Mouse (Mus musculus) embryonic facial prominence, embryonic 12.5 days (tissue): ENCODE results near the gene Hnrnpll. TPM values are rescaled to one million over a fixed set of nuclear protein-coding genes. Genes with fewer than 3 reads are reported as not detected.
A peak's percentile ranks its signal among the peaks of the same experiment; 100 is the strongest.

Experiments
- ATAC-seq: fragments of 200-750 bp; cut with Nextera tagmentation; 2 replicates; pipeline ENCODE4 v1.8.0; 2017; ENCODE audit not compliant: insufficient number of reproducible peaks, insufficient read depth, low FRiP score, low TSS enrichment
- H3K27ac ChIP-seq: fragments of 300-500 bp; sonication (generic); 2 replicates; pipeline ENCODE4 v1.5.1; 2016; ENCODE audit warnings: mild to moderate bottlenecking
- H3K27me3 ChIP-seq: fragments of 300-500 bp; sonication (generic); 2 replicates; pipeline ENCODE4 v1.6.1; 2016; ENCODE audit warnings: mild to moderate bottlenecking, moderate library complexity
- H3K36me3 ChIP-seq: fragments of 300-500 bp; sonication (generic); 2 replicates; pipeline ENCODE4 v1.6.1; 2016; ENCODE audit warnings: mild to moderate bottlenecking
- H3K4me1 ChIP-seq: fragments of 300-500 bp; sonication (generic); 2 replicates; pipeline ENCODE4 v1.6.1; 2016
- H3K4me2 ChIP-seq: fragments of 300-500 bp; sonication (generic); replicated peaks from 2 replicates; pipeline ENCODE4 v1.6.1; 2016; ENCODE audit warnings: mild to moderate bottlenecking, moderate library complexity
- H3K4me3 ChIP-seq: fragments of 300-500 bp; sonication (generic); 2 replicates; pipeline ENCODE4 v1.5.1; 2016; ENCODE audit warnings: mild to moderate bottlenecking
- H3K9ac ChIP-seq: fragments of 300-500 bp; sonication (generic); 2 replicates; pipeline ENCODE4 v1.6.1; 2016; ENCODE audit warnings: mild to moderate bottlenecking, moderate library complexity
- H3K9me3 ChIP-seq: fragments of 300-500 bp; sonication (generic); 2 replicates; pipeline ENCODE4 v1.6.1; 2016; ENCODE audit warnings: mild to moderate bottlenecking, moderate library complexity
- WGBS: fragments of 180-500 bp; shearing (Covaris S2); methylation state at CpG from one replicate; pipeline ENCODE4 v1.1.7; 2016; 5-methylcytosine and 5-hydroxymethylcytosine counted together
- polyA plus RNA-seq: library from polyadenylated mRNA; unstranded; fragments of >200 nt; fragmentation: Nextera tagmentation; extraction: Ambion mirVana; gene quantifications from 2 replicates; pipeline ENCODE4 v1.2.1, GENCODE M21; 2016

Hnrnpll gene
- polyA plus RNA-seq, 1 experiment from 2014 or later: 109 TPM

DNA sequence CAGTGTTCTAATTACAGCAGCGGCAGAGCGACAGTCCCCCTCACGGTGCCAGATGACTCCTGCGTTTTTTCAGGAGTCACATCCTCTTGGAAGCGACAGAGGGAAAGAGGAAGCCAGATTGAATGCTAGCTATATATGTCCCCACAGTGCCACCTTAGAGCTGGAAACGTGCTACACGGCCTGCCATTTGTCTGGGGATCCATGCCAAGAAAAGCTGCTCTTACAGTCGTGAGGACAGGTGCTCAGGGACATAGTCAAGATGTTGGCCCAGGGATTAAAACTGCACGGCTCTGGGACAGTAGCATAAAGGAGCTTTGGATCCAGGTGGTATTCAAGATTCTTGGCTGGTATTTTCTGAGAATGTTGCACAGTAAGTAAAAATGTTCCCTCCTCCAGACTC is 22.3 kb upstream of the Hnrnpll start:
- H3K9me3 ChIP-seq: no peaks in the 10 kb centered on the region
- no peaks in the 10 kb centered on the region for H3K27me3 ChIP-seq
- H3K36me3 ChIP-seq: no peaks in the 10 kb centered on the region
- no peak overlapping the region for H3K9ac ChIP-seq
- H3K4me2 ChIP-seq: no peak overlapping the region
- no peak overlapping the region for H3K4me3 ChIP-seq
- H3K27ac ChIP-seq: no peak overlapping the region
- no peaks in the 10 kb centered on the region for H3K4me1 ChIP-seq
- ATAC-seq: no peak
- WGBS: 75% methylated on average over 9 of the region's 9 CpGs

DNA sequence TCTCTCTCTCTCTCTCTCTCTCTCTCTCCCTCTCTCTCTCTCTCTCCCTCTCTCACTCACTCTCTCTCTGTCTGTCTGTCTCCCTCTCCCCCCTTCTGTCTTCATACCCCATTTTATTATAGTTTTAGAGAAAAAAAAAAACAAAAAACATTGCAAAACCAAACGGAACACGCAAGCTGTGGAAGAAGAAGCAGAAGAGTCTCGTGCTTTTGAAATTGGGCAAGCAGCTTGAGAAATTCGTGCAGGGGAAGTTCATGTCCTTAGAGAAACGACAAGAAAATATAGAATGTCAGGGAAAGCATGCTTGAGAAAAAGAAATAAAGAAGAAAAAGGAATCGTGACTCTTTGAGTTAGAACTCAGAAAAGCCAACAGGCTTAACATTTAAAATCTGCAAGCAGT is 21.1 kb upstream of the Hnrnpll start:
- Histone ChIP-seq H3K4me1 (no peaks in the 10 kb centered on the region), H3K9me3 (no peaks in the 10 kb centered on the region), H3K4me2 (no peak overlapping the region), H3K27me3 (no peaks in the 10 kb centered on the region), H3K27ac (no peak overlapping the region), H3K4me3 (no peak overlapping the region), H3K9ac (no peak overlapping the region), H3K36me3 (no peaks in the 10 kb centered on the region)
- 67% methylated on average over 6 of the region's 6 CpGs for WGBS
- ATAC-seq: no peak

DNA sequence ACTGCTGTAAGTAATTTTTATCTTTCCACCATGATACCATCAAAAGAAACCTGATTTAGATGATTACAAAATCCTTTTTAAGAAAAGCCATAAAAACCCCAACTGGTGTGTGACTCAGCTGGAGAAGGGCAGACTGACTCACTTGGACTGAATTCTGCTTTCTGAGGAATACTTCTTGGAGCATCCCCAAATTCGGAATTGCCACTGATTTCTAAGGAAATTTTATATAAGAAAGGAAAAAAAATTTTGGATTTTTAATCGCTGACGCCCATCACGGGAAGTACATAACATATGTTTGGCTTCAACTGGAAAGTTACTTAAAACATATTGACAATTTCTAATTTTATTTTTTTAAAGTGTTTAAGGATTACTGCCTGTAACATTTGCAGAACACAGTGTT is 16.6 kb upstream of the Hnrnpll start:
- WGBS: 86% methylated on average over 4 of the region's 4 CpGs

DNA sequence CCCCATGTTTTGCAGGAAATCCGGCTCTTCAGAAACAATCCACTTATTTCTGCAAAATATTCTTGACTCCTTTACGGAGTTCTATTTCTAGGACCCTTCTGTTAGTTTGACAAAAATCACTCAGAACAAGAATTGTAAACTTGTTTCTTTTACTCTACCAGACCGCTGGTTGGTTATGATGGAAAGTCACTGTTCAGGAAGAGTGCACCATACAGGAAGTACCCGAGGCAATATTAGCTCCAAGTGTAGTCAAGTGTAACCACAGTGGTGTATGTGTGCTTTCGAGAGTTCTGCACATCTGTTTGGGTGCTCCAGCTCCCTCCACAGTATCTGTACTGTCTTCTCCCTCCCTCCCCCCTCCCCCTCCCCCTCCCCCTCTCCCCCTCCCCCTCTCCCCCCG is 5.1 kb upstream of the Hnrnpll start:
- Histone ChIP-seq H3K4me3 (no peak overlapping the region), H3K4me1 (peaks cover 4% of the 10 kb centered on the region; the same call in 1 of the 2 replicates), H3K27me3 (no peaks in the 10 kb centered on the region), H3K9me3 (no peaks in the 10 kb centered on the region), H3K27ac (no peak overlapping the region), H3K36me3 (no peaks in the 10 kb centered on the region), H3K4me2 (no peak overlapping the region), H3K9ac (no peak overlapping the region)
- WGBS: 75% methylated on average over 5 of the region's 6 CpGs
- ATAC-seq: no peak

More for the DNA sequence above, 16.6 kb upstream of the Hnrnpll start:
- Histone ChIP-seq H3K27ac (no peak overlapping the region), H3K4me1 (no peaks in the 10 kb centered on the region), H3K4me3 (no peak overlapping the region), H3K4me2 (no peak overlapping the region), H3K36me3 (no peaks in the 10 kb centered on the region), H3K9me3 (no peaks in the 10 kb centered on the region), H3K27me3 (no peaks in the 10 kb centered on the region), H3K9ac (no peak overlapping the region)
- ATAC-seq: no peak

DNA sequence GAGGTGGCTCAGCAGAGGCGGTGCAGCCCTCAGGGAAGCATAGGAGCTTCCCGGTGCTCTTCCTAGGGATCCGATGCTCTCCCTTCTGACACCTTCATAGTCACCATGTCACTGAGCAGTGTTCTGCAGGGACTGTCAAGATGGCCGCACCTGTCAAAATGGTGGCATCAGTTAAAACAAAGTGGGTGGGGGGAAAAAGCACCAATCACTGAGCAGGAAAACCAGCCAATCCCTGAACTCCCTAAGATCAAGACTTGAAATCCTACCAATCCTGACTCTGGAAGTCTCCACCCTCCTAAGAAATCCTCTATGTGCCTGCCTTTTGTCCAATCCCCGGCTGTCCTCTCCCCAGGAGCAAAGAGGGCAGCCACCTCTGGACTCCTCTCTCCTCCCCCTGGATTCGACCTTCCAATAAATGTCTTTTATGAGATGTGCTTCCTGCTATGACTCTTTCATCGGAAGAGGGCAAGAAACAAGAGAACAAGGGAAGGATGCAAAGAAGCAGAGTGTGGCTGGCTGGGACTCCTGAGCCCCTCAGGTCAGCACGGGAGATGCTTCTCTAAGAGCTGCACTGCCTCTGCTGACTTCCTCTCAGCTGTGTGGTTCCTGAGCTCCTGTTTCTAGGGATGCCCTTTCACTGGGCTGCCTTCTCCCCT is 1.8 kb upstream of the Hnrnpll start:
- no peak overlapping the region for H3K9ac ChIP-seq
- peaks cover 12% of the 10 kb centered on the region for H3K4me1 ChIP-seq
- H3K36me3 ChIP-seq: no peaks in the 10 kb centered on the region
- no peak overlapping the region for H3K4me2 ChIP-seq
- H3K27ac ChIP-seq: no peak overlapping the region
- H3K9me3 ChIP-seq: no peaks in the 10 kb centered on the region
- H3K27me3 ChIP-seq: no peaks in the 10 kb centered on the region
- no peak for ATAC-seq
- 75% methylated on average over 8 of the region's 8 CpGs for WGBS
- no peak overlapping the region for H3K4me3 ChIP-seq

DNA sequence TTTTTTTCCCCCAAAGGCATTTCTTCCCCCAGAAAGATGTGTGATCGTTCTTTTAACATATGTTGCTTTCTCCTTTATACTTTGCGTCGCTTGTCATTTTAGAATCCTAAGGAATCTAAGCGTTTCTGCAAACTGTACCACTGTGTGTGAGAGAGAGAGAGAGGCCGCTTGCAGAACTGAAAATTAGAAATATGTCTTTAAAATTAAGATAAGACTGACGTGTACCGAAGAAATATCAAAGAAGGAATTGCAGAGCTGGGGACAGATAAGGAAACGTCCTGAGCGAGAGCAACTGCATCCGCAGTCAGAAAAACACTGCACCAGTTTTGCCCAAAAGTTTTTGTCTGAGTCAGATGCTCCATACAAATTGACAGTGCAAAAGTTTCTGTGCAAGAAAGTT is 1.3 kb upstream of the Hnrnpll start:
- H3K4me3 ChIP-seq: no peak overlapping the region
- H3K27ac ChIP-seq: no peak overlapping the region
- 0 out of 2 replicates have a peak overlapping the region, but pooled peaks have one; percentile 50 for H3K9ac ChIP-seq
- no peaks in the 10 kb centered on the region for H3K27me3 ChIP-seq
- H3K4me1 ChIP-seq: peaks cover 13% of the 10 kb centered on the region
- no peak for ATAC-seq
- WGBS: 82% methylated on average over 10 of the region's 10 CpGs
- H3K36me3 ChIP-seq: no peaks in the 10 kb centered on the region
- no peaks in the 10 kb centered on the region for H3K9me3 ChIP-seq
- peak overlapping the region; percentile 62 for H3K4me2 ChIP-seq

DNA sequence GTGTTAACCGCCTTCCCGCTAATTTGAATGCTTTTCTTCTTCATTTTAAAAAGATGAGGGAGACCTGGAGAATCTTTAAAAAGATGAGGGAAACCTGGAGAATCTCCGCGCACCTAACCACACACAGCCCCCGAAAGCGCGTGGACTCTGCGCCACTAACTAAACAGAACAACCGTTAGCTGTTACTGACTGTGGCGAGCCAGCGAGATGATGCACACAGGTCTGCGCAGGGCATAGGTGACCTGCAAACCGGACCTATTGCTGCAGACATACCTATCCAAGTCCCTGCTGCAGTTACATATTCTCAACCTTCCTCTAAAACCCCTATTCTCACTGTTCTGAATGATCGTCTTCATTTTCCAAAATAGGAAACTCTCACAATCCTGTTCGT is 481 bp upstream of the Hnrnpll start:
- H3K27ac ChIP-seq: peak overlapping the region; percentile 99
- peaks cover 15% of the 10 kb centered on the region for H3K4me1 ChIP-seq
- peak overlapping the region; percentile 80 for H3K4me3 ChIP-seq
- 2% methylated on average over 15 of the region's 15 CpGs for WGBS
- H3K36me3 ChIP-seq: no peaks in the 10 kb centered on the region
- H3K4me2 ChIP-seq: peak overlapping the region; percentile 62
- no peak for ATAC-seq
- no peaks in the 10 kb centered on the region for H3K9me3 ChIP-seq
- H3K9ac ChIP-seq: peak overlapping the region; percentile 50
- H3K27me3 ChIP-seq: no peaks in the 10 kb centered on the region

DNA sequence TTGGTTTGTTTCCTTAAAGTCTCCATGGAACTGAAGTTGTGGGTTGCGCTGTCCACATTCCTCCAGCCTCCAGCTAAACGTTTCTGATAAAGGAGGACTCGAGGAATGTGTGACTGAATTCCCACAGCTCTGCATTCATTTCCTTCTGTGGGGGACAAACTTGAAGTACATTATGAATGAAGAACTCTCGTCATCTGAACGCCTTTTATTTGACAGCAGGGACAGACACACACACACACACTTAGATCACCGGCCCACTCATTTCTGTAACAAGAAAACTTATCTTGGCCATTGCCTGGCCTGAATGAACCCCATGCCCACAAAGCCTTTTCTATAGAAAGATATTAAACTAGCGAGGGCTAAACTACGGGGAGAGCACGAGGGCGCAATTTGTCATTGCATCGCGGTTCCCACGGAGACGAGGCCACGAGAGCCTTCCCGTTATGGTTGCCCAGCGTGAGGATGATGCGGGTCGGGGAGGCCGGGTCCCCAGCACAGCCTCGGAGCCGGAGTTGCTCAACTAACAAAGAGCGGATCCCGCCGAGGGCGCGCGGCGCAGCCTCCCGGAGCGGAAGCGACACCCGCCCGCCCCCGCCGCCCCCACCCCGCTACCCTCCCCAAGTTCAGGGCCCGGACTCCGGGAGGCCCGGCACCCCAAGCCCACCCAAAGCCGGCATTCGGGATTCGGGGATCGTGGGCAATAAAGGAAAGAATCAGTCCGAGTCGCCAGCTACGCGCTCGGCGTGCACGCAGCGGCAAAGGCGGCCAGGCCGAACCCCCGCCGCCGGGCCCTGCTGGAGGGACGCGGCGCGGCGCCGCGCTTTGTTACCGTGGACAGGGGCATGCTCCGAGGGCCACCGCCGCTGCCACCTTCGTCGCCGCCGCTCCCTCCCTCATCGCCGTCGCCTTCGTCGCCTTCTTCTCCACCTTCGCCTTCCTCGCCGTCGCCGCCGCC is 1.0 kb downstream of the Hnrnpll start:
- Histone ChIP-seq H3K9me3 (no peaks in the 10 kb centered on the region), H3K4me3 (peak overlapping the region; percentile 80), H3K9ac (peak overlapping the region; percentile 99), H3K4me2 (peak overlapping the region; percentile 70), H3K27ac (peak overlapping the region; percentile 99), H3K27me3 (no peaks in the 10 kb centered on the region), H3K4me1 (peaks cover 15% of the 10 kb centered on the region), H3K36me3 (no peaks in the 10 kb centered on the region)
- peak; percentile 13; the same call in 1 of the 2 replicates for ATAC-seq
- WGBS: under 1% methylated on average over 83 of the region's 83 CpGs

DNA sequence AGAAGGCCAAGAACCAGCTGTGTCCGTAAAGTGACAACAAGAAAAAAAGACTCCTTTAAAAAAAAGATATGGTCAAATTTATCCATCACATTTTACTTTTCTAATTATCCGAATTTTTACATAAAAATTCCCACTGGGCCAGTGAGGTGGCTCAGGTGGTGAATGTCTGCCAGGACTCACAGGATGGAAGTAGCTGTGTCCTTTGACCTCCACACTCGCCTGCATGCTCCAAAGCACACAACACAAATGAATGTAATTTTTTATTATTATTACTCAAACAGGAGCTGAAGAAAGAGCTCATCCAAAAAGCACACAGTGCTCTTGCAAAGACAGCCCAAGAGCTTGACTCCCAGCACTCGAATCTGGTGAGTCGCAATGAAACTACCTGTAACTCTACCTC is 2.0 kb downstream of the Hnrnpll start:
- peak overlapping the region; percentile 80 for H3K4me3 ChIP-seq
- H3K27me3 ChIP-seq: no peaks in the 10 kb centered on the region
- H3K27ac ChIP-seq: no peak overlapping the region
- no peaks in the 10 kb centered on the region for H3K36me3 ChIP-seq
- peaks cover 15% of the 10 kb centered on the region for H3K4me1 ChIP-seq
- 12% methylated on average over 5 of the region's 5 CpGs for whole genome bisulfite sequencing
- H3K9ac ChIP-seq: peak overlapping the region; percentile 99
- no peak for ATAC-seq
- H3K4me2 ChIP-seq: peak overlapping the region; percentile 70
- no peaks in the 10 kb centered on the region for H3K9me3 ChIP-seq

DNA sequence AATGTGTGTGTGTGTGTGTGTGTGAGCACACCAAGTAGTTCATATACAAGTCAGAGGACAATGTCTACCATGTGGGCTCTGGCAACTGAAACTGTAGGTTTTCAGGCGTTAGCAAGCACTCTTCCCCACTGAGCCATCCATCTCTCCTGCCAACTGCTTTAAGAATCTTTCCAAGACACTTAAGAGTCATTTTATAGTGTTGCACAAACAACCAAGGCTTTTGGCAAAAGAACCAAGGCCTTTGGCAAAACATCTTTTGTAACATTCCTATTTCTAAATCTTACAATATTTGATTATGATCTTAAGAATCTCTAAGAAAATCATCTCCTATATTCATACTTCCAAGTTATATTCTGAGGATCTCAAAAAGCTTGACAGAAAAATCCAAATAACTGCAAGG is 2.4 kb downstream of the Hnrnpll start:
- no peaks in the 10 kb centered on the region for H3K36me3 ChIP-seq
- H3K4me1 ChIP-seq: peaks cover 17% of the 10 kb centered on the region
- H3K4me3 ChIP-seq: peak overlapping the region; percentile 80
- peak overlapping the region; percentile 70 for H3K4me2 ChIP-seq
- no peak overlapping the region for H3K27ac ChIP-seq
- no peaks in the 10 kb centered on the region for H3K27me3 ChIP-seq
- no peak for ATAC-seq
- 0 out of 2 replicates have a peak overlapping the region, but pooled peaks have one; percentile 99 for H3K9ac ChIP-seq
- 10% methylated on average over 1 of the region's 1 CpGs for WGBS
- no peaks in the 10 kb centered on the region for H3K9me3 ChIP-seq

DNA sequence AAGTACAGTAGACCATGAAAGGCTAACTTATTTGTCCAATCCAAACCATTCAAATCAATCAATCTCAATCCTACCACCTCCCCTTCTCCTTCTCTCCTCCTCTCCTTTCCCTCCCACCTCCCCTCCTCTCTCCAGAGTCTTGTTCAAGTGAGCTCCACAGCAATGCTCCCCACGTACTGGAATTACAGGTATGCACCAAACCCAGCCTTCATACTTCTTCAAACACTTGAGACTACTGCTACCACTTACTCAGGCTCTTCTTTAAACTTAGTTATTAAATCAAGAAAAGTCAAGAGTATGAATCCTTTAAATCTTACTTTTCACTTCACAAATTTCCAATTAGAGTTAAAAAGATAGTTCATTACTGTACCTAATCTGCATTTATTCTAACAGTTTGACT is 3.6 kb downstream of the Hnrnpll start:
- 30% methylated on average over 1 of the region's 1 CpGs for WGBS
- H3K27ac ChIP-seq: no peak overlapping the region
- H3K36me3 ChIP-seq: 0 out of 2 replicates have a peak, but pooled peaks cover 3% of the 10 kb centered on the region
- H3K4me3 ChIP-seq: no peak overlapping the region
- no peak overlapping the region for H3K9ac ChIP-seq
- H3K4me2 ChIP-seq: no peak overlapping the region
- H3K27me3 ChIP-seq: no peaks in the 10 kb centered on the region
- no peaks in the 10 kb centered on the region for H3K9me3 ChIP-seq
- peaks cover 20% of the 10 kb centered on the region for H3K4me1 ChIP-seq
- no peak for ATAC-seq
